Mouse (Mus musculus): ENCODE results near the gene Slc16a13. TPM values are rescaled to one million over a fixed set of nuclear protein-coding genes. Genes with fewer than 3 reads are reported as not detected.
A peak's percentile ranks its signal among the peaks of the same experiment; 100 is the strongest.

Slc16a13 gene
- polyA plus RNA-seq (2012; rRNA removed), result 2.9 and 6.1 TPM in 2 replicates

DNA sequence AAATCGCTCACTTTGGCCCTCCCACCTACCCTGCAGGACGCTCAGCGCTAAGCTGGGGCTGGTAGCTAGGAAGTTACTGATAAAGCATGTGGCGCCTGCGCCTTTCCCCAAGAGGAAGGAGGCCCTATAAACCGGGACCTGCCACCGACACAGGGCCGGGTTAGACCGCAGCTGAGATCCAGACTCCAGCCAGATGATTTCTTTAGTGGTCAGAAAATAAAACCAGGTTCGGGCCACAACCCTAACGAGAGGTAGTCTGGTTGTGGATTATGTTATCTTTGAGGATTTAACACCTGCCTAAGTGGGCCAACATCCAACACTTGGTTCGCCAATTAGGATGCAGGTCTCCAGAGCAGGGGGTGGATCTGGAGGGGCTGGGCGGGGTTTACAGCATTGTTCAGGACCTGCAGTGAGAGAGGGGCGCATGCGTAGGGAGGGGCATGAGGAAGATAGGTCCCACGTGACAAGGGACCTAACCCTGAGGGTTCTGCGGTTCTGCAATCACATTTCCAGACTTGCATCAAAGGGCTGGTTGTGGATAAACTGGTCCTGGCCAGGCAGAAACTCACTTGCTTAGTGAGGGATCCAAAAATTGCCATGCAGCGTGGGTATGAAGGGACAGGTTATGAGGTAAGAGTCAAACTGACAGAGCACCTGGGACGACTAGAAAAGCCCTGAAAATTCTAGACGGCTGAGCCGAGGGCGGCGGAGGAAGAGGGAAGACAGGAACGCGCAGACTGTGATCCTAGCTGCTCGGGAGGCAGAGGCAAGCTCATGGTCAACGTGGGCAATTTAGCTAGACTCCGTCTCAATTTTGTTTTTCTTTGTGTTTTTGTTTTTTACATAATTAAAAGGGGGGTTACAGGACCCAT lies at the start of gene Slc16a13:
Slc16a13 (minus strand) TSS at position 334 of the 872 bp plus-strand sequence.
- TF ChIP-seq CTCF (IDR thresholded peaks at IDR 0.05; ENCODE audit: borderline replicate concordance, control insufficient read depth, extremely low read depth, insufficient read depth, low read length, poor library complexity) (no peak), POLR2A (IDR thresholded peaks at IDR 0.05; ENCODE audit: control insufficient read depth, extremely low read depth, insufficient read depth, low read length, poor library complexity) (peak; percentile 11; the same call in 1 of the 2 replicates)
- 0% methylated on average over 28 of the region's 28 CpGs for WGBS

DNA sequence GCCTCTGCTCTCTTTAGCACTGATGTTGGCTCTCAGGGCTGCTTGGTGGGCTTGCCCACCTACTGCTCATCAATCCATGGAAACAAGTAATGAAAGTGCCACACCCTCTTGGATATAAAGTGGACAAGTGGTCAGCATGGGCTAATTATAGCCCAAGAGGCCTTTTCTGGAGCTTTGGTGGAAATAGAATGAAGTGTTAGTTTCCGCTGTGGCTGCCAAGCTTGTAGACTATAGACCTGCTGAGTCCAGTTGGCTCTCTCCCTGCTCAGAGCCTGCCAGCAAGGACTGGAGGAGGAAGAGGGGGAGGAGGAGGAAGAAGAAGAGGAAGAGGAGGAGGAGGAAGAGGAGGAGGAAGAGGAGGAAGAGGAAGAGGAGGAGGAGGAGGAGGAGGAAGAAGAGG lies 45.5 kb upstream of the Slc16a13 start:
- TF ChIP-seq CTCF (IDR thresholded peaks at IDR 0.05; ENCODE audit: borderline replicate concordance, control insufficient read depth, extremely low read depth, insufficient read depth, low read length, poor library complexity) (no peak), POLR2A (IDR thresholded peaks at IDR 0.05; ENCODE audit: control insufficient read depth, extremely low read depth, insufficient read depth, low read length, poor library complexity) (no peak)
- peaks cover 22% of the 10 kb centered on the region for H3K4me1 ChIP-seq (replicated peaks; ENCODE audit: control insufficient read depth, insufficient read depth, low read length)
- 94% methylated on average over 1 of the region's 1 CpGs for WGBS
- no peaks in the 10 kb centered on the region for H3K36me3 ChIP-seq (ENCODE audit: control insufficient read depth, insufficient read depth, low read length)
- H3K27ac ChIP-seq (ENCODE audit: control insufficient read depth, insufficient read depth, low read length), result peak overlapping the region; percentile 91
- no peak for DNase-seq
- H3K4me3 ChIP-seq (ENCODE audit: control insufficient read depth, insufficient read depth, low read length), result no peak overlapping the region
- H3K27me3 ChIP-seq (ENCODE audit: control insufficient read depth, insufficient read depth, low read length), result no peaks in the 10 kb centered on the region

More for the DNA sequence above, at the start of gene Slc16a13:
- Histone ChIP-seq H3K4me1 (replicated peaks; ENCODE audit: control insufficient read depth, insufficient read depth, low read length) (peaks cover 20% of the 10 kb centered on the region), H3K27me3 (ENCODE audit: control insufficient read depth, insufficient read depth, low read length) (no peaks in the 10 kb centered on the region; the same call in 1 of the 2 replicates), H3K27ac (ENCODE audit: control insufficient read depth, insufficient read depth, low read length) (no peak within 1 kb of the TSS), H3K4me3 (ENCODE audit: control insufficient read depth, insufficient read depth, low read length) (peak within 1 kb of the TSS; percentile 51), H3K36me3 (ENCODE audit: control insufficient read depth, insufficient read depth, low read length) (no peaks in the 10 kb centered on the region)
- DNase-seq, result peak; percentile 89

DNA sequence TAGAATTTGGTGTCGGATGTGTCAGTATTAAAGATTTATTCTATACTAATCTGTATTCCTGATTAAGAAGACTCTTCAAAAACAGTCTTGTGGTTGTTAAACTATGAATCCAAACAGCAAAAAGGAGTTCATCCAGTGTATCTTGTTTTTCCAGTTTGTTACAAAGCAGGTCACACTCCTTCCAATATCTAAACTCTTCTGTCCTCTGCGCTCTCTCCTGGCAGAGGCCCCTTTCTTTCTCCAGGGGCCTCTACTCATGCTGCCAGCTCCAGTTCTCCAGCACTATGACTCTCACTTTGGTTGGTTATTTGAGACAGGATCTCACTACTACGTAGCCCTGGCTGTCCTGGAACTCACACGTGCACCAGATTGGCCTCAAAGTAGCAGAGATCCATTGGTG lies 45.0 kb upstream of the Slc16a13 start:
- H3K36me3 ChIP-seq (ENCODE audit: control insufficient read depth, insufficient read depth, low read length), result no peaks in the 10 kb centered on the region
- whole genome bisulfite sequencing, result 64% methylated on average over 4 of the region's 4 CpGs
- DNase-seq, result no peak
- no peak for TF ChIP-seq POLR2A (IDR thresholded peaks at IDR 0.05; ENCODE audit: control insufficient read depth, extremely low read depth, insufficient read depth, low read length, poor library complexity)
- TF ChIP-seq CTCF (IDR thresholded peaks at IDR 0.05; ENCODE audit: borderline replicate concordance, control insufficient read depth, extremely low read depth, insufficient read depth, low read length, poor library complexity), result no peak
- no peaks in the 10 kb centered on the region for H3K27me3 ChIP-seq (ENCODE audit: control insufficient read depth, insufficient read depth, low read length)
- peaks cover 22% of the 10 kb centered on the region for H3K4me1 ChIP-seq (replicated peaks; ENCODE audit: control insufficient read depth, insufficient read depth, low read length)
- peak overlapping the region; percentile 91 for H3K27ac ChIP-seq (ENCODE audit: control insufficient read depth, insufficient read depth, low read length)
- H3K4me3 ChIP-seq (ENCODE audit: control insufficient read depth, insufficient read depth, low read length), result no peak overlapping the region

DNA sequence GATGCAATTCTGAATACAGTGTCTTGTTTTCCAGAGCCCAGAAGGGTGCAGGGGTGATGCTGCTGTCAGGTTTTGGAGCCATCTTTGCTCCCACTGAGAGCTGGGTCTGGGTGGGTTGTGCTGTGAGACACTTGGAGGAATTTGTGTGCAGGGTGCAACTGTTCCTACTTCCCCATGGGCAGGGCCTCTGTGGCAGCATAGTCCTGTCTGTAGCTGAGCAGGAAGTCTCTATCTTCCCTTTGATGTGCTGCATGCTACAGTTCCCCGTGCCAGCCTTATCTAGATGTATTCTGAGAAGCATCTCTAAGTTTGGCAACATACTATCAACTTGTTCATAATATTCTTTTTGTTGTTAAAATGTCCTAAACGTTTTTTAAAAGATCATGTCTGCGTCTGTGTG lies 44.4 kb upstream of the Slc16a13 start:
- no peak for TF ChIP-seq POLR2A (IDR thresholded peaks at IDR 0.05; ENCODE audit: control insufficient read depth, extremely low read depth, insufficient read depth, low read length, poor library complexity)
- no peak for TF ChIP-seq CTCF (IDR thresholded peaks at IDR 0.05; ENCODE audit: borderline replicate concordance, control insufficient read depth, extremely low read depth, insufficient read depth, low read length, poor library complexity)
- WGBS, result 6% methylated on average over 3 of the region's 3 CpGs
- peak overlapping the region; percentile 91 for H3K27ac ChIP-seq (ENCODE audit: control insufficient read depth, insufficient read depth, low read length)
- H3K36me3 ChIP-seq (ENCODE audit: control insufficient read depth, insufficient read depth, low read length), result no peaks in the 10 kb centered on the region
- peaks cover 22% of the 10 kb centered on the region for H3K4me1 ChIP-seq (replicated peaks; ENCODE audit: control insufficient read depth, insufficient read depth, low read length)
- no peak overlapping the region for H3K4me3 ChIP-seq (ENCODE audit: control insufficient read depth, insufficient read depth, low read length)
- H3K27me3 ChIP-seq (ENCODE audit: control insufficient read depth, insufficient read depth, low read length), result no peaks in the 10 kb centered on the region
- peak; percentile 48 for DNase-seq

DNA sequence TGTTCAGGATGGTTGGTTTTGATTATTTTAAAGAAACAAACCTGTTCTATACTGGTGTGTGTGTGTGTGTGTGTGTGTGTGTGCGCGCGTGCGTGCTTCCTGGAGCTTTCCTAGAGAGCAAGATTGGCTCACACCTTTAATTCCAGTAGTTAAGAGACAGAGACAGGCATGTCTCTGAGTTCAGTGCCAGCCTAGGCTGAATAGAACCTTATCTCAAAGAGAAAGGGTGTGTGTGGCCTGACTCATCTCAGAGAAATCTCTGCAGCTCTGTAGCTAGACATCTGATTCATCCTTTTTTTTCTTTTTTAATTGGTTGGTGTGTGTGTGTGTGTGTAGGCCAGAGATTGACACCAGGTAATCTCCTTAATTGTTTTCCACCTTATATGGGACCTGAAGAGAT lies 38.2 kb upstream of the Slc16a13 start:
- peaks cover 8% of the 10 kb centered on the region; the same call in 1 of the 2 replicates for H3K27me3 ChIP-seq (ENCODE audit: control insufficient read depth, insufficient read depth, low read length)
- H3K27ac ChIP-seq (ENCODE audit: control insufficient read depth, insufficient read depth, low read length), result no peak overlapping the region
- 97% methylated on average over 4 of the region's 4 CpGs for WGBS
- H3K4me3 ChIP-seq (ENCODE audit: control insufficient read depth, insufficient read depth, low read length), result no peak overlapping the region
- peaks cover 12% of the 10 kb centered on the region for H3K4me1 ChIP-seq (replicated peaks; ENCODE audit: control insufficient read depth, insufficient read depth, low read length)
- no peaks in the 10 kb centered on the region for H3K36me3 ChIP-seq (ENCODE audit: control insufficient read depth, insufficient read depth, low read length)
- TF ChIP-seq CTCF (IDR thresholded peaks at IDR 0.05; ENCODE audit: borderline replicate concordance, control insufficient read depth, extremely low read depth, insufficient read depth, low read length, poor library complexity) (no peak), POLR2A (IDR thresholded peaks at IDR 0.05; ENCODE audit: control insufficient read depth, extremely low read depth, insufficient read depth, low read length, poor library complexity) (no peak)
- no peak for DNase-seq

DNA sequence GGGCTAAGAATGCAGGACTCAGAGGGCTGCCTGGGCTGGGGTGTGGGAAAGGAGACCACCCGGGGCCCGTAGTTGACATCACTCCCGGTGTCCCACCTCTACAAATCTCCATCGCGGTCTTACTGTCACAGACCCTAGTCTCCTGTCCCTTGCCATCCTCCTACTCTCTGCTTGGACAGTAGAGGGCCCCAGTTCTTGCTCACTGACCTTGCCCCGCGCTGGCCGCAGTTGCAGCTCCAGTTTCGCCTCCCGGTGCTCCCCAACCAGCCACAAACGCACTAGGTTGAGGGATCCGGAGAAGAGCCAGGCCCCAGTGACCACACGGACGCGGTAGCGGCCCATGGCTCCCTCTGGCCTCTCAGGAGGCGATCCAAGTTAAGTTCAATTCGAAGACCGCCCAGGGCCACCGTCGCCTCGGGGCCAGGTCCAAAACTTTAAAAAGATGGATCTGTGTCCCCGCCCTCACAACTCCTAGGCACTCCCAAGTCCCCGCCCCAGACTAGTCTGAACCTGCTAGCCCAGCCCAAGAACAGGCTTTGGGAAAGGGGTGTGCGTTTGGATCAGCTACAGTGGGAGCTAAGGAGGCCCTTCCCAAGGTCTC lies 34.2 kb upstream of the Slc16a13 start, which contains the start of gene Alox12:
Alox12 (minus strand) TSS at position 423 of the 601 bp plus-strand sequence.
- no peak for DNase-seq
- Histone ChIP-seq H3K27ac (ENCODE audit: control insufficient read depth, insufficient read depth, low read length) (no peak within 1 kb of the TSS), H3K27me3 (ENCODE audit: control insufficient read depth, insufficient read depth, low read length) (peaks cover 15% of the 10 kb centered on the region), H3K36me3 (ENCODE audit: control insufficient read depth, insufficient read depth, low read length) (no peaks in the 10 kb centered on the region), H3K4me1 (replicated peaks; ENCODE audit: control insufficient read depth, insufficient read depth, low read length) (peaks cover 14% of the 10 kb centered on the region), H3K4me3 (ENCODE audit: control insufficient read depth, insufficient read depth, low read length) (no peak within 1 kb of the TSS)
- 0 out of 2 replicates have a peak, but pooled peaks have one; percentile 19 for TF ChIP-seq CTCF (IDR thresholded peaks at IDR 0.05; ENCODE audit: borderline replicate concordance, control insufficient read depth, extremely low read depth, insufficient read depth, low read length, poor library complexity)
- no peak for TF ChIP-seq POLR2A (IDR thresholded peaks at IDR 0.05; ENCODE audit: control insufficient read depth, extremely low read depth, insufficient read depth, low read length, poor library complexity)
- WGBS, result 30% methylated on average over 25 of the region's 25 CpGs

Data from thymus, adult 2 months (tissue).